Mouse (Mus musculus): ENCODE data around the gene Rgs3.

DNA sequence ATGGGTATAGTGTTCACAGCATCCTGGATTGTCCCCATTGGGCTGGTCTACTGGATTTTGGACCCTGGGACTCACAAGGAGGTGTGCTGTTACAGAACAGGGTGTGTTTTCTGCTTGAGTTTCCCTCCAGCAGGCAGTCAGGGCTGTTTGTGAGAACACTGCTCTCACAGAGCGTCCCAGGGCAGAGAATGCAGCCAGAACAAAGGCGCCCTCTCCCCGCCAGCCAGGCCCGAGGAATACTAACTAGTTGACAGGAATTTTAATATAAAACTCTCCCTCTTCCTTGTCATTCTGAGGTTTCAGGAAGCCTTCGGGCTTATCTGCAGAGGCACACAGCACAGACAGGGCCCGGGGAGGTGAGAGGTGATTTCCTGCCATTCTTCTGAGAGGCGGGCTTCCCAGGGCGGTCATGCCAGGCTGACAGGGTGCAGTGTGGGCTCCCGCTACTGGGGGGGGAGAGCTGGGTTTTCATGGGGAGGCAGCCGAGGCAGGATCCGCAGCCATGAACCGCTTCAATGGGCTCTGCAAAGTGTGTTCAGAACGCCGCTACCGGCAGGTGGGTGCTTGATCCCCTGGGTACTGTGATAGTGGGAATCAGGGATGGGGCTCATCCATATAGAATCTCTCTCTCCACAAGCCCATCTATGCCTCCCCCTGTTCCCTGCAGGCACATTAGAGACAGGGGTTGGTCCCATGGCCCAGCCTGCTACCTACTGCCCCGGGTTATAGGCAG, 59.8 kb downstream of the Rgs3 start:
- TF ChIP-seq POLR2A (IDR thresholded peaks at IDR 0.05; ENCODE audit: low read depth, low read length) (no peak), CTCF (conservative IDR thresholded peaks at IDR 0.05; ENCODE audit: insufficient read depth, insufficient read length, low read depth, low read length) (no peak)

All from kidney, adult 2 months (tissue).